Mouse (Mus musculus): ENCODE results near the gene Surf6. TPM values are rescaled to one million over a fixed set of nuclear protein-coding genes. Genes with fewer than 3 reads are reported as not detected.
"Not testable (repeated sequence)": the region's sequence is repeated elsewhere in the genome, so short reads cannot be mapped to it uniquely, and the experiment has no call there.

Gene Surf6
- polyA plus RNA-seq, 1 experiment: 0.85 TPM

- H3K36me3 ChIP-seq (ENCODE audit: control insufficient read depth): peaks cover 68% of the 10 kb centered on the region
- H3K9me3 ChIP-seq (ENCODE audit: control insufficient read depth, low read length): no peaks in the 10 kb centered on the region
- no peaks in the 10 kb centered on the region for H3K27me3 ChIP-seq (ENCODE audit: control insufficient read depth)
- TF ChIP-seq TAL1 (IDR thresholded peaks at IDR 0.05; ENCODE audit: low read length): no peak
- TF ChIP-seq GATA1 (IDR thresholded peaks at IDR 0.05; ENCODE audit: low read length): no peak
- H3K4me3 ChIP-seq (replicated peaks): no peak overlapping the region
- H3K4me1 ChIP-seq (ENCODE audit: control insufficient read depth): peaks cover 69% of the 10 kb centered on the region
Measured at GRCm38 (mm10) chr2:26907109-26907508, 4.4 kb upstream of the Surf6 start.

- Histone ChIP-seq H3K27me3 (ENCODE audit: control insufficient read depth) (no peaks in the 10 kb centered on the region), H3K4me3 (replicated peaks) (no peak overlapping the region), H3K36me3 (ENCODE audit: control insufficient read depth) (peaks cover 61% of the 10 kb centered on the region), H3K4me1 (ENCODE audit: control insufficient read depth) (peaks cover 69% of the 10 kb centered on the region), H3K9me3 (ENCODE audit: control insufficient read depth, low read length) (no peaks in the 10 kb centered on the region)
- TF ChIP-seq TAL1 (IDR thresholded peaks at IDR 0.05; ENCODE audit: low read length) (no peak), GATA1 (IDR thresholded peaks at IDR 0.05; ENCODE audit: low read length) (no peak)
Measured at GRCm38 (mm10) chr2:26906431-26906830, 3.8 kb upstream of the Surf6 start.

- H3K9me3 ChIP-seq (ENCODE audit: control insufficient read depth, low read length): no peaks in the 10 kb centered on the region
- TF ChIP-seq TAL1 (IDR thresholded peaks at IDR 0.05; ENCODE audit: low read length) (no peak), GATA1 (IDR thresholded peaks at IDR 0.05; ENCODE audit: low read length) (no peak)
- H3K4me1 ChIP-seq (ENCODE audit: control insufficient read depth): peaks cover 73% of the 10 kb centered on the region
- H3K27me3 ChIP-seq (ENCODE audit: control insufficient read depth): no peaks in the 10 kb centered on the region
- H3K4me3 ChIP-seq (replicated peaks): no peak overlapping the region
- H3K36me3 ChIP-seq (ENCODE audit: control insufficient read depth): peaks cover 56% of the 10 kb centered on the region
Measured at GRCm38 (mm10) chr2:26905936-26906335, 3.3 kb upstream of the Surf6 start.

- H3K4me3 ChIP-seq (replicated peaks): peak overlapping the region; percentile 92
- H3K4me1 ChIP-seq (ENCODE audit: control insufficient read depth): peaks cover 61% of the 10 kb centered on the region
- TF ChIP-seq GATA1 (IDR thresholded peaks at IDR 0.05; ENCODE audit: low read length): no peak
- no peak for TF ChIP-seq TAL1 (IDR thresholded peaks at IDR 0.05; ENCODE audit: low read length)
- peaks cover 72% of the 10 kb centered on the region for H3K36me3 ChIP-seq (ENCODE audit: control insufficient read depth)
- H3K9me3 ChIP-seq (ENCODE audit: control insufficient read depth, low read length): no peaks in the 10 kb centered on the region
- no peaks in the 10 kb centered on the region for H3K27me3 ChIP-seq (ENCODE audit: control insufficient read depth)
Measured at GRCm38 (mm10) chr2:26903311-26903710, 632 bp upstream of the Surf6 start.

- peaks cover 47% of the 10 kb centered on the region for H3K4me1 ChIP-seq (ENCODE audit: control insufficient read depth)
- H3K9me3 ChIP-seq (ENCODE audit: control insufficient read depth, low read length): no peaks in the 10 kb centered on the region
- H3K27me3 ChIP-seq (ENCODE audit: control insufficient read depth): no peaks in the 10 kb centered on the region
- TF ChIP-seq TAL1 (IDR thresholded peaks at IDR 0.05; ENCODE audit: low read length): no peak
- TF ChIP-seq GATA1 (IDR thresholded peaks at IDR 0.05; ENCODE audit: low read length): no peak
- H3K4me3 ChIP-seq (replicated peaks): peak overlapping the region; percentile 92
- H3K36me3 ChIP-seq (ENCODE audit: control insufficient read depth): peaks cover 72% of the 10 kb centered on the region
Measured at GRCm38 (mm10) chr2:26901834-26902400, 762 bp downstream of the Surf6 start.

GRCm38 (mm10) chr2:26900731-26901130 lies 1.9 kb downstream of the Surf6 start:
- Histone ChIP-seq H3K9me3 (ENCODE audit: control insufficient read depth, low read length) (no peaks in the 10 kb centered on the region), H3K36me3 (ENCODE audit: control insufficient read depth) (peaks cover 69% of the 10 kb centered on the region), H3K4me1 (ENCODE audit: control insufficient read depth) (peaks cover 43% of the 10 kb centered on the region), H3K4me3 (replicated peaks) (no peak overlapping the region), H3K27me3 (ENCODE audit: control insufficient read depth) (no peaks in the 10 kb centered on the region)
- TF ChIP-seq TAL1 (IDR thresholded peaks at IDR 0.05; ENCODE audit: low read length): no peak

- Histone ChIP-seq H3K4me3 (replicated peaks) (no peak overlapping the region), H3K9me3 (ENCODE audit: control insufficient read depth, low read length) (no peaks in the 10 kb centered on the region), H3K4me1 (ENCODE audit: control insufficient read depth) (peaks cover 6% of the 10 kb centered on the region), H3K27me3 (ENCODE audit: control insufficient read depth) (no peaks in the 10 kb centered on the region), H3K36me3 (ENCODE audit: control insufficient read depth) (peaks cover 91% of the 10 kb centered on the region)
- TF ChIP-seq TAL1 (IDR thresholded peaks at IDR 0.05; ENCODE audit: low read length) (no peak), GATA1 (IDR thresholded peaks at IDR 0.05; ENCODE audit: low read length) (no peak)
Measured at GRCm38 (mm10) chr2:26895898-26896297, 6.8 kb downstream of the Surf6 start.

GRCm38 (mm10) chr2:26886170-26886569 lies 16.5 kb downstream of the Surf6 start:
- H3K36me3 ChIP-seq (ENCODE audit: control insufficient read depth): peaks cover 24% of the 10 kb centered on the region
- H3K4me3 ChIP-seq (replicated peaks); H3K27me3 ChIP-seq (ENCODE audit: control insufficient read depth); H3K4me1 ChIP-seq (ENCODE audit: control insufficient read depth); H3K9me3 ChIP-seq (ENCODE audit: control insufficient read depth, low read length): not testable (repeated sequence)

- peaks cover 18% of the 10 kb centered on the region for H3K36me3 ChIP-seq (ENCODE audit: control insufficient read depth)
- H3K4me1 ChIP-seq (ENCODE audit: control insufficient read depth): not testable (repeated sequence)
Measured at GRCm38 (mm10) chr2:26885541-26885940, 17.1 kb downstream of the Surf6 start.

GRCm38 (mm10) chr2:26878571-26878970 lies 24.1 kb downstream of the Surf6 start:
- H3K9me3 ChIP-seq (ENCODE audit: control insufficient read depth, low read length): peaks cover 4% of the 10 kb centered on the region
- TF ChIP-seq TAL1 (IDR thresholded peaks at IDR 0.05; ENCODE audit: low read length) (no peak), GATA1 (IDR thresholded peaks at IDR 0.05; ENCODE audit: low read length) (no peak)
- no peaks in the 10 kb centered on the region for H3K27me3 ChIP-seq (ENCODE audit: control insufficient read depth)
- no peaks in the 10 kb centered on the region for H3K4me1 ChIP-seq (ENCODE audit: control insufficient read depth)
- no peaks in the 10 kb centered on the region for H3K36me3 ChIP-seq (ENCODE audit: control insufficient read depth)
- H3K4me3 ChIP-seq (replicated peaks): no peak overlapping the region

More at GRCm38 (mm10) chr2:26885541-26885940, 17.1 kb downstream of the Surf6 start:
- H3K4me3 ChIP-seq (replicated peaks); H3K27me3 ChIP-seq (ENCODE audit: control insufficient read depth); H3K9me3 ChIP-seq (ENCODE audit: control insufficient read depth, low read length): not testable (repeated sequence)

Data from erythroblast, embryonic 14.5 days (primary cell).